Mouse (Mus musculus) heart, adult 2 months (tissue): ENCODE results near the gene Bbip1. TPM values are rescaled to one million over a fixed set of nuclear protein-coding genes. Genes with fewer than 3 reads are reported as not detected.

Experiments used
- DNase-seq, 2 experiments: peaks; one replicate each; pipeline ENCODE4 v3.0.0; 2021
- H3K27ac ChIP-seq: fragments of 200-600 bp; 2 replicates; pipeline ENCODE4 v1.8.1; 2022
- H3K27me3 ChIP-seq: fragments of 200-500 bp; 2 replicates; pipeline ENCODE4 v1.6.1; 2012; ENCODE audit warnings: mild to moderate bottlenecking, low read length, inconsistent platforms, mixed read lengths; ENCODE audit not compliant: control insufficient read depth, insufficient read depth
- H3K36me3 ChIP-seq: fragments of 200-500 bp; 2 replicates; pipeline ENCODE4 v1.6.1; 2012; ENCODE audit warnings: low read length, inconsistent platforms; ENCODE audit not compliant: control insufficient read depth, insufficient read depth
- H3K4me1 ChIP-seq: fragments of 200-500 bp; 2 replicates; pipeline ENCODE4 v1.6.1; 2011; ENCODE audit warnings: low read length; ENCODE audit not compliant: control insufficient read depth, insufficient read depth
- H3K4me3 ChIP-seq: fragments of 200-600 bp; 2 replicates; pipeline ENCODE4 v1.8.1; 2022
- H3K79me2 ChIP-seq: fragments of 200-500 bp; replicated peaks from 2 replicates; pipeline ENCODE4 v1.6.1; 2012; ENCODE audit warnings: mild to moderate bottlenecking, inconsistent platforms, low read length, moderate library complexity, mixed read lengths; ENCODE audit not compliant: control insufficient read depth, insufficient read depth
- H3K9ac ChIP-seq: fragments of 200-500 bp; 2 replicates; pipeline ENCODE4 v1.6.1; 2012; ENCODE audit warnings: low read depth, mild to moderate bottlenecking, control low read depth, inconsistent platforms, low read length, mixed read lengths
- CTCF ChIP-seq: fragments of 200-600 bp; IDR thresholded peaks from 2 replicates; pipeline ENCODE4 v1.8.1; 2022; ENCODE audit warnings: antibody characterized with exemption, mild to moderate bottlenecking, moderate library complexity
- EP300 ChIP-seq: fragments of 200-500 bp; IDR thresholded peaks from 2 replicates; pipeline ENCODE4 v1.6.1; 2011; ENCODE audit warnings: low read depth, low read length, control low read depth; ENCODE audit not compliant: insufficient read depth
- POLR2A ChIP-seq: fragments of 200-500 bp; IDR thresholded peaks from 2 replicates; pipeline ENCODE4 v1.6.1; 2011; ENCODE audit warnings: mild to moderate bottlenecking, low read depth, low read length, control low read depth; ENCODE audit not compliant: insufficient read depth
- WGBS: fragments of 180-500 bp; shearing (Covaris S2); methylation state at CpG from one replicate; pipeline ENCODE4 v1.1.7; 2018; 5-methylcytosine and 5-hydroxymethylcytosine counted together
- intact Hi-C: fragments of 180-260 bp; cut with DNase I; formaldehyde crosslinking; loops from one replicate; pipeline ENCODE4 v1.15.1; 2025
- polyA plus RNA-seq: library from polyadenylated mRNA; depleted of rRNA; stranded (reverse); fragments of >200 nt; gene quantifications from 2 replicates; pipeline ENCODE4 v1.2.3, GENCODE M21; 2012; rRNA removed
- total RNA-seq, 2 experiments: library from RNA; stranded (reverse); gene quantifications; 2 replicates each; pipeline ENCODE4 v1.2.3; 2021

The Bbip1 gene
- total and polyA plus RNA-seq, 3 experiments, result 12.4 to 35.4 (median 34.5) TPM

DNA sequence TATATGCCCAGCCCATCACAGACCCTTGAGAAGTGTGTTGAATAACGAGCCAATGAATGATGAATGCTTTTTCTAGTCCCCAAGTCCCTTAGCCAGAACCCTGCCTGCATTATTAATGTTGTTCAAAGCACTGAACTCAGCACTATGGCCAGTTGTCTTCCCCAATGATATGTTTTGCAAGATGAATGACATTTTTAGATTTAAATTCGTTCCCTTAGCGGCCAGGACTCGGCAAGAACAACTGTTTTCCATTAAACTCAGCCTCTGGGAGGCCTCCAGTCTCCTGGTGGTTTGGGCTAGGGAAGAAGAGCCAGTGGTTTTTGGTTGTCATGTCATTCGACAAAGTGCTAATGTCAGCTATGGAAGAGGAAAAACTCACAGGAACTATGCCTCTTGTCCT, 62.6 kb downstream of the Bbip1 start:
- DNase-seq, result no peak
- H3K36me3 ChIP-seq, result no peaks in the 10 kb centered on the region
- no peak for TF ChIP-seq CTCF
- TF ChIP-seq POLR2A, result no peak
- no peaks in the 10 kb centered on the region for H3K79me2 ChIP-seq
- no peak overlapping the region for H3K27ac ChIP-seq
- no peaks in the 10 kb centered on the region for H3K4me1 ChIP-seq
- WGBS, result 62% methylated on average over 5 of the region's 5 CpGs
- H3K4me3 ChIP-seq, result no peak overlapping the region
- intact Hi-C loops, result no loop called here
- H3K27me3 ChIP-seq, result no peaks in the 10 kb centered on the region
- no peak overlapping the region for H3K9ac ChIP-seq

DNA sequence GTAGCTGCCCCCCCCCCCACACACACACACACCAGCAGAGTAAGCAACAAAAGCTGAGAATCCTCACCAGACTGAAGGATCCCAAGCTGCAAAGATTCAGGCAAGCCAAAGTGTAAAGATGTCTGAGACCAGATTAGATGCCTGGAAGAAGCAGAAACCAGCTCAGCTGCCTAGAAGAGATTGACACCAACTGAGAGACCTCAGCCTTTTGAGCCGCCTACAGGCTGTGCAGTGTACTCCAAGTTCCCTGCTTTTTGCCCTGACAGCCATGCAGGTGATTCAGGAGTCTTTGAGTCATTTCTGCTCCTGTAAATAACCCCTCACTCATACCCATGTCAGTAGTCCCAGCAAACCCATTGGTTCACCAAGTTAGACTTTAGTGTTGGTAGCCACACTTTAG, 64.0 kb downstream of the Bbip1 start:
- WGBS, result 82% methylated on average over 1 of the region's 1 CpGs
- DNase-seq, result no peak
- no peak overlapping the region for H3K9ac ChIP-seq

More for the DNA sequence above, 64.0 kb downstream of the Bbip1 start:
- H3K27ac ChIP-seq, result no peak overlapping the region
- no peaks in the 10 kb centered on the region for H3K27me3 ChIP-seq
- no peaks in the 10 kb centered on the region for H3K4me1 ChIP-seq
- H3K36me3 ChIP-seq, result no peaks in the 10 kb centered on the region
- intact Hi-C loops, result no loop called here
- TF ChIP-seq EP300 (no peak), POLR2A (no peak), CTCF (no peak)
- no peak overlapping the region for H3K4me3 ChIP-seq
- H3K79me2 ChIP-seq, result no peaks in the 10 kb centered on the region

Other genes starting within 250 kb of the Bbip1 start
- gene Pdcd4, start 52.4 kb downstream of the Bbip1 start, total RNA-seq, result 10 to 100 TPM; 21.1 to 22.9 TPM
- gene Pdcd4, start 52.4 kb downstream of the Bbip1 start, polyA plus RNA-seq, result 4.2 and 8.0 TPM in 2 replicates
- 10 to 100 TPM; 25.4 to 26.1 TPM for gene Shoc2, start 321 bp downstream of the Bbip1 start, total RNA-seq
- gene Shoc2, start 321 bp downstream of the Bbip1 start, polyA plus RNA-seq, result 12.3 and 34.2 TPM in 2 replicates
- gene Adra2a, start 99.5 kb upstream of the Bbip1 start, total RNA-seq, result under 1 TPM; 0.23 to 0.25 TPM
- 0.06 and 0.20 TPM in 2 replicates for gene Adra2a, start 99.5 kb upstream of the Bbip1 start, polyA plus RNA-seq